Mouse (Mus musculus) hindbrain, postnatal 0 days (tissue): ENCODE measurements at regions not wholly inside any gene's neighbourhood (a gene's known extent, or its start where the extent isn't known, plus 50 kb on each side); places are given as distances from the start of the nearest gene placed in this dataset.

Experiments used
- ATAC-seq: fragments of 200-750 bp; cut with Nextera tagmentation; 2 replicates; pipeline ENCODE4 v1.8.0; 2017; ENCODE audit warnings: mild to moderate bottlenecking, moderate TSS enrichment, moderate library complexity
- DNase-seq: peaks from one replicate; pipeline ENCODE4 v3.0.0-alpha.2; 2015; ENCODE audit warnings: low spot score
- H3K27ac ChIP-seq: fragments of 300-500 bp; sonication (generic); 2 replicates; pipeline ENCODE4 v1.5.1; 2014; ENCODE audit warnings: mild to moderate bottlenecking
- H3K27me3 ChIP-seq: fragments of 300-500 bp; sonication (generic); 2 replicates; pipeline ENCODE4 v1.6.1; 2014; ENCODE audit warnings: low read length, mixed read lengths; ENCODE audit not compliant: insufficient read depth
- H3K36me3 ChIP-seq: fragments of 300-500 bp; sonication (generic); 2 replicates; pipeline ENCODE4 v1.6.1; 2014; ENCODE audit warnings: low read length, mixed read lengths; ENCODE audit not compliant: insufficient read depth
- H3K4me1 ChIP-seq: fragments of 300-500 bp; sonication (generic); 2 replicates; pipeline ENCODE4 v1.6.1; 2014; ENCODE audit warnings: antibody characterized with exemption, low read length, mixed read lengths; ENCODE audit not compliant: insufficient read depth
- H3K4me2 ChIP-seq: fragments of 300-500 bp; sonication (generic); 2 replicates; pipeline ENCODE4 v1.6.1; 2014; ENCODE audit warnings: low read depth, mild to moderate bottlenecking, low read length, moderate library complexity, mixed read lengths
- H3K4me3 ChIP-seq: fragments of 300-500 bp; sonication (generic); 2 replicates; pipeline ENCODE4 v1.5.1; 2014; ENCODE audit warnings: low read length
- H3K9ac ChIP-seq: fragments of 300-500 bp; sonication (generic); replicated peaks from 2 replicates; pipeline ENCODE4 v1.6.1; 2014; ENCODE audit warnings: mild to moderate bottlenecking, low read length, moderate library complexity, mixed read lengths
- H3K9me3 ChIP-seq: fragments of 300-500 bp; sonication (generic); 2 replicates; pipeline ENCODE4 v1.6.1; 2016; ENCODE audit warnings: low read length, mixed read lengths
- CTCF ChIP-seq: IDR thresholded peaks from 2 replicates; pipeline ENCODE4 v1.5.1; 2016; ENCODE audit warnings: antibody characterized with exemption, control low read depth, low read depth
- WGBS: fragments of 180-500 bp; shearing (Covaris S2); extraction: QIAGEN DNeasy Blood & Tissue Kit; methylation state at CpG from one replicate; pipeline ENCODE4 v1.1.7; 2014; 5-methylcytosine and 5-hydroxymethylcytosine counted together

- TF ChIP-seq CTCF = no peak
- DNase-seq = no peak
Measured at GRCm38 (mm10) chr1:137279981-137280380, 319.7 kb upstream of the Nr5a2 start.

GRCm38 (mm10) chr1:137270659-137271612, 310.7 kb upstream of the Nr5a2 start:
- WGBS = 40% methylated on average over 9 of the region's 9 CpGs
- H3K27ac ChIP-seq = no peak overlapping the region
- H3K27me3 ChIP-seq = no peaks in the 10 kb centered on the region
- ATAC-seq (no peak), DNase-seq (peak; percentile 9)
- no peak for TF ChIP-seq CTCF
- no peaks in the 10 kb centered on the region for H3K9me3 ChIP-seq
- H3K4me2 ChIP-seq = no peak overlapping the region
- no peak overlapping the region for H3K4me3 ChIP-seq
- no peaks in the 10 kb centered on the region for H3K36me3 ChIP-seq
- H3K4me1 ChIP-seq = no peaks in the 10 kb centered on the region
- H3K9ac ChIP-seq = no peak overlapping the region

More at GRCm38 (mm10) chr1:137279981-137280380, 319.7 kb upstream of the Nr5a2 start:
- Histone ChIP-seq H3K9ac (no peak overlapping the region), H3K9me3 (no peaks in the 10 kb centered on the region), H3K4me1 (no peaks in the 10 kb centered on the region), H3K4me2 (no peak overlapping the region), H3K27ac (no peak overlapping the region), H3K27me3 (no peaks in the 10 kb centered on the region), H3K36me3 (no peaks in the 10 kb centered on the region), H3K4me3 (no peak overlapping the region)
- 93% methylated on average over 2 of the region's 2 CpGs for WGBS
- ATAC-seq = no peak

- DNase-seq (no peak), ATAC-seq (no peak)
- Histone ChIP-seq H3K4me2 (no peak overlapping the region), H3K9ac (no peak overlapping the region), H3K36me3 (no peaks in the 10 kb centered on the region), H3K9me3 (no peaks in the 10 kb centered on the region), H3K27me3 (no peaks in the 10 kb centered on the region), H3K4me1 (no peaks in the 10 kb centered on the region), H3K27ac (no peak overlapping the region), H3K4me3 (no peak overlapping the region)
- no peak for TF ChIP-seq CTCF
- 26% methylated on average over 1 of the region's 1 CpGs for WGBS
Measured at GRCm38 (mm10) chr1:137262806-137263370, 302.6 kb upstream of the Nr5a2 start.

- no peaks in the 10 kb centered on the region for H3K9me3 ChIP-seq
- 20% methylated on average over 5 of the region's 5 CpGs for WGBS
- H3K27ac ChIP-seq = no peak overlapping the region
- no peaks in the 10 kb centered on the region for H3K36me3 ChIP-seq
- no peak overlapping the region for H3K9ac ChIP-seq
- H3K4me1 ChIP-seq = no peaks in the 10 kb centered on the region
- H3K4me2 ChIP-seq = peak overlapping the region; percentile 10; the same call in 1 of the 2 replicates
- ATAC-seq = no peak
- no peak overlapping the region for H3K4me3 ChIP-seq
- DNase-seq = no peak
- no peaks in the 10 kb centered on the region for H3K27me3 ChIP-seq
- TF ChIP-seq CTCF = no peak
Measured at GRCm38 (mm10) chr1:137262121-137262525, 301.9 kb upstream of the Nr5a2 start.

GRCm38 (mm10) chr1:137256294-137256693, 296.0 kb upstream of the Nr5a2 start:
- WGBS = 85% methylated on average over 3 of the region's 3 CpGs

GRCm38 (mm10) chr1:137255041-137255440, 294.8 kb upstream of the Nr5a2 start:
- no peak for TF ChIP-seq CTCF
- Histone ChIP-seq H3K27me3 (no peaks in the 10 kb centered on the region), H3K4me3 (no peak overlapping the region), H3K9ac (no peak overlapping the region), H3K9me3 (0 out of 2 replicates have a peak, but pooled peaks cover 3% of the 10 kb centered on the region), H3K4me2 (no peak overlapping the region), H3K36me3 (no peaks in the 10 kb centered on the region), H3K4me1 (no peaks in the 10 kb centered on the region), H3K27ac (no peak overlapping the region)
- ATAC-seq = peak; percentile 78
- peak; percentile 49 for DNase-seq

More at GRCm38 (mm10) chr1:137256294-137256693, 296.0 kb upstream of the Nr5a2 start:
- TF ChIP-seq CTCF = no peak
- Histone ChIP-seq H3K4me1 (no peaks in the 10 kb centered on the region), H3K9me3 (0 out of 2 replicates have a peak, but pooled peaks cover 3% of the 10 kb centered on the region), H3K9ac (no peak overlapping the region), H3K4me2 (no peak overlapping the region), H3K36me3 (no peaks in the 10 kb centered on the region), H3K4me3 (no peak overlapping the region), H3K27me3 (no peaks in the 10 kb centered on the region), H3K27ac (no peak overlapping the region)
- DNase-seq (no peak), ATAC-seq (no peak)

GRCm38 (mm10) chr1:137254634-137255033, 294.4 kb upstream of the Nr5a2 start:
- Histone ChIP-seq H3K4me1 (no peaks in the 10 kb centered on the region), H3K27ac (no peak overlapping the region), H3K9ac (no peak overlapping the region), H3K4me2 (no peak overlapping the region), H3K27me3 (no peaks in the 10 kb centered on the region), H3K36me3 (no peaks in the 10 kb centered on the region), H3K4me3 (no peak overlapping the region), H3K9me3 (0 out of 2 replicates have a peak, but pooled peaks cover 3% of the 10 kb centered on the region)
- ATAC-seq (no peak), DNase-seq (no peak)
- WGBS = 96% methylated on average over 1 of the region's 1 CpGs
- TF ChIP-seq CTCF = no peak
